Mouse (Mus musculus) bone marrow, adult 2 months (tissue): ENCODE data around the gene Ppp1r9b.

ENCODE experiments used
- CTCF ChIP-seq: fragments of 200-500 bp; IDR thresholded peaks from 2 replicates; pipeline ENCODE4 v1.5.1; 2011; ENCODE audit warnings: low read length, control low read depth; ENCODE audit not compliant: control insufficient read depth, insufficient read depth
- POLR2A ChIP-seq: fragments of 200-500 bp; IDR thresholded peaks from 2 replicates; pipeline ENCODE4 v1.6.1; 2011; ENCODE audit warnings: low read depth, mild to moderate bottlenecking, control low read depth, low read length, borderline replicate concordance; ENCODE audit not compliant: control insufficient read depth

DNA sequence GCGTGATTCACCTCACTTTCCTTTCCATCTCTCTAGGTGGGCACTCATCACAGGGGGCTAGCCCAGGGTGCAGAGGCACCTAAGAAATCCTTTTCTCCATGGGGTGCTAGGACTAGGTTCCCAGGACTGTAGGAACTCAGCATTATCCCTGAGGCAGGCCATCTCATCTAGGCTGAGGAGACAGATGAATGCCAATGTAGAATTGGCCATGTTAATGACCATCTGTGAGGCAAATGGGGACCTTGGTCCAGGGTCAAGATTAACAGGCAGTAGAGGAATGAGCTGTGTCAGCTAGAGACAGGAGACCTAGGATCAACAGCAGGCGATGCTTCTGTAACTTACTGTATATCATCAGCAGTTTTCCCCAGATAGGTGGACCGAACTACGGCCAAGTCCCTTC lies 48.9 kb downstream of the Ppp1r9b start:
- TF ChIP-seq CTCF (no peak), POLR2A (no peak)
